Mouse (Mus musculus): ENCODE measurements around the gene Pabpc1l.

DNA sequence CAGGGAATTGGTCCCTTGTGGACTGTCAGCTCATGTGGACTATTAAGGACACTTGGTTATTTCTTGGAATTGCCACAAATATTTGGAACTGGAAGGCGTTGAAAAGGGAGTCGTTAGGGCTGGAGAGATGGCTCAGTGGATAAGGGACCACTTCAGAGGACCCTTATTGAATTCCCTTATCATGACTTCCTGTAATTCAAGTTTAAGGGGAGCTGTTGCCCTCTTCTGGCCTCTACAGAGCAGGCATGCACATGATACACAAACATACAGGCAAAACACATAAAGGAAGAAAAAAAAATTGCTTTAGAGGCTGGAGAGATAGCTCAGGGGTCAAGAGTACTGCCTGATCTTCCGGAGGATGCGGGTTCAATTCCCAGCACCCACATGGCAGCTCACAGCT is 5.3 kb upstream of the Pabpc1l start:
- no peak for TF ChIP-seq CTCF (IDR thresholded peaks at IDR 0.05; ENCODE audit: borderline replicate concordance, insufficient read depth, low read depth, low read length)
- TF ChIP-seq POLR2A (IDR thresholded peaks at IDR 0.05; ENCODE audit: borderline replicate concordance, insufficient read depth, low read length) = no peak

Data from cerebellum, adult 2 months (tissue).